Mouse (Mus musculus) C2C12 (cell line): Measurements from ENCODE around the gene Klrb1c. TPM values are rescaled to one million over a fixed set of nuclear protein-coding genes. Genes with fewer than 3 reads are reported as not detected.
A peak's percentile ranks its signal among the peaks of the same experiment; 100 is the strongest.
"Not testable (repeated sequence)": the region's sequence is repeated elsewhere in the genome, so short reads cannot be mapped to it uniquely, and the experiment has no call there.

ENCODE experiments used
- H3K27me3 ChIP-seq: one replicate; pipeline ENCODE4 v1.6.1; 2011; ENCODE audit not compliant: control insufficient read depth, insufficient read depth, insufficient read length
- H3K36me3 ChIP-seq: one replicate; pipeline ENCODE4 v1.6.1; 2011; ENCODE audit not compliant: control insufficient read depth, insufficient read depth
- H3K4me3 ChIP-seq: one replicate; pipeline ENCODE4 v1.5.1; 2011; ENCODE audit warnings: mild to moderate bottlenecking, control low read depth; ENCODE audit not compliant: poor library complexity, insufficient read depth, severe bottlenecking
- H3K79me2 ChIP-seq: one replicate; pipeline ENCODE4 v1.6.1; 2011; ENCODE audit not compliant: control insufficient read depth, insufficient read depth
- H3K79me3 ChIP-seq: one replicate; pipeline ENCODE4 v1.6.1; 2011; ENCODE audit warnings: low read depth, control low read depth
- H3ac ChIP-seq: one replicate; pipeline ENCODE3; 2011; ENCODE audit warnings: low read depth; ENCODE audit not compliant: control insufficient read depth, insufficient read length
- CEBPB ChIP-seq: IDR thresholded peaks from one replicate; pipeline ENCODE4 v1.6.1; 2011; ENCODE audit warnings: low read depth, mild to moderate bottlenecking, control low read depth, moderate library complexity
- CTCF ChIP-seq: IDR thresholded peaks from one replicate; pipeline ENCODE4 v1.5.1; 2011; ENCODE audit not compliant: control insufficient read depth, insufficient read depth, insufficient read length
- FOSL1 ChIP-seq: IDR thresholded peaks from one replicate; pipeline ENCODE4 v1.8.0; 2011; ENCODE audit warnings: mild to moderate bottlenecking, low read length; ENCODE audit not compliant: poor library complexity, insufficient read depth, severe bottlenecking
- MAX ChIP-seq: IDR thresholded peaks from one replicate; pipeline ENCODE4 v1.6.1; 2011; ENCODE audit warnings: mild to moderate bottlenecking, control low read depth
- MYOD1 ChIP-seq: IDR thresholded peaks from one replicate; pipeline ENCODE4 v1.6.1; 2011; ENCODE audit warnings: low read depth; ENCODE audit not compliant: control insufficient read depth, insufficient read length
- MYOG ChIP-seq: IDR thresholded peaks from one replicate; pipeline ENCODE4 v1.6.1; 2011; ENCODE audit not compliant: control insufficient read depth, insufficient read length; ENCODE audit errors: extremely low read depth
- USF1 ChIP-seq: IDR thresholded peaks from one replicate; pipeline ENCODE4 v1.6.1; 2011; ENCODE audit warnings: low read depth, mild to moderate bottlenecking, control low read depth, moderate library complexity
- polyA plus RNA-seq: library from polyadenylated mRNA; unstranded; fragments of >200 nt; fragmentation: generic; extraction: Trizol; gene quantifications from one replicate; pipeline ENCODE4 v1.2.1, GENCODE M21; 2012; ENCODE audit warnings: missing spikeins

Gene Klrb1c
- polyA plus RNA-seq, 1 experiment: not detected

GRCm38 (mm10) chr6:128761144-128761540 lies 27.9 kb downstream of the Klrb1c start:
- H3K36me3 ChIP-seq: no peaks in the 10 kb centered on the region
- TF ChIP-seq FOSL1: no peak
- TF ChIP-seq CTCF: no peak
- TF ChIP-seq MAX: no peak
- TF ChIP-seq USF1: no peak
- no peak for TF ChIP-seq MYOD1
- no peak for TF ChIP-seq MYOG
- no peak for TF ChIP-seq CEBPB
- no peaks in the 10 kb centered on the region for H3K27me3 ChIP-seq
- H3K4me3 ChIP-seq: peak overlapping the region; percentile 55
- H3K79me3 ChIP-seq: no peaks in the 10 kb centered on the region
- H3K79me2 ChIP-seq: no peaks in the 10 kb centered on the region
- no peak overlapping the region for H3ac ChIP-seq

GRCm38 (mm10) chr6:128760416-128761143 lies 28.4 kb downstream of the Klrb1c start:
- TF ChIP-seq CTCF: peak; percentile 44
- Histone ChIP-seq H3K4me3 (peak overlapping the region; percentile 55), H3ac (peak overlapping the region; percentile 68)
- not testable (repeated sequence) for H3K79me3 ChIP-seq, H3K27me3 ChIP-seq, H3K36me3 ChIP-seq, H3K79me2 ChIP-seq

GRCm38 (mm10) chr6:128760016-128760415 lies 29.0 kb downstream of the Klrb1c start:
- Histone ChIP-seq H3K4me3 (peak overlapping the region; percentile 55), H3ac (peak overlapping the region; percentile 66)
- H3K79me2 ChIP-seq, H3K36me3 ChIP-seq, H3K27me3 ChIP-seq, H3K79me3 ChIP-seq: not testable (repeated sequence)

DNA sequence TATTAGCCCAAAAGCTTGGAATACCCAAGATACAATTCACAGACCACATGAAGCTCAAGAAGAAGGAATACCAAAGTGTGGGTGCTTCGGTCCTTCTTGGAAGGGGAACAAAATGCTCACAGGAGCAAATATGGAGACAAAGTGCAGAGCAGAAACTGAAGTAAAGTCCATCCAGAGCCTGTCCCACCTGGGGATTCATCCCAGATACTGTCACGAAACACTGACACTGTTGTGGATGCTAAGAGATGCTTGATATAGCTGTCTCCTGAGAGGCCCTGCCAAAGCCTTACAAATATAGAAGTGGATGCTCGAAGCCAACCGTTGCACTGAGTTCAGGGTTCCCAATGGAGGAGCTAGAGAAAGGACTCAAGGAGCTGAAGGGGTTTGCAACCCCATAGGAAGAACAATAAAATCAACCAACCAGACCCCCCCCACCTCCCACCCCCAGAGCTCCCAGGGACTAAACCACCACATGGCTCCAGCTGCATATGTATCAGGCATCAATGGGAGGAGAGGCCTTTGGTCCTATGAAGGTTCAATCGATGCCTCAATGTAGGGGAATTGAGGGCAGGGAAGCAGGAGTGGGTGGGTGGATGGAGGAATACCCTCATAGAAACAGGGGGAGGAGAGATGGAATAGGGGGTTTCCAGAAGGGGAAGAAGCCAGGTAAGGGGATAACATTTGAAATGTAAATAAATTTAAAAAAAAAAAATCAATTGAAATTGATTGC lies 29.6 kb downstream of the Klrb1c start:
- no peak for TF ChIP-seq USF1
- TF ChIP-seq CEBPB: no peak
- no peak for TF ChIP-seq CTCF
- no peak for TF ChIP-seq MAX
- no peak for TF ChIP-seq FOSL1
- TF ChIP-seq MYOD1: no peak
- no peak for TF ChIP-seq MYOG
- Histone ChIP-seq H3K27me3 (no peaks in the 10 kb centered on the region), H3K79me2 (no peaks in the 10 kb centered on the region), H3K4me3 (no peak overlapping the region), H3K79me3 (no peaks in the 10 kb centered on the region), H3K36me3 (no peaks in the 10 kb centered on the region), H3ac (no peak overlapping the region)

- H3K27me3 ChIP-seq, H3ac ChIP-seq, H3K79me2 ChIP-seq, H3K36me3 ChIP-seq, H3K79me3 ChIP-seq, H3K4me3 ChIP-seq: not testable (repeated sequence)
These were observed 33.6 kb downstream of the Klrb1c start for GRCm38 (mm10) chr6:128755402-128755763.

GRCm38 (mm10) chr6:128754748-128755401 lies 34.1 kb downstream of the Klrb1c start:
- H3K36me3 ChIP-seq, H3ac ChIP-seq, H3K4me3 ChIP-seq, H3K79me2 ChIP-seq, H3K79me3 ChIP-seq, H3K27me3 ChIP-seq: not testable (repeated sequence)

DNA sequence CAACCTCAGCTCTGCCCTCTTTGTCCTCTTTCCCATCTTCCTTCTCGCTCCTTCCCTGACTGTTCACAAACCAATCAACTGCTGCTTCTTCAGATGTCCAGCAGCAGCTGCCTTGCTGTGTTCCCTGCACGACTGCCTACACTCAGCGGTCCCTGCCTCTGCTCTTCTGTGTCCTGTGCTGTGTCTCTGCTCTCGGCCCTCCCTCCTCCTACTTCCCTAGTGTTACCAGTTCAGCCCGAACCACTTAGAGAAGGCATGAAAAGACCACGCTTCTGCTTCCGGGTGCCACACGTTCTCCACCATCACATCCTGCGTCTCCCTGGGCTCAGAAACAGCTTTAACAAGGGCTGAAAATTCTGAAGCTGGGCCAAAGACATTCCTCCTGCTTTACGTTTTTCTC lies 34.8 kb downstream of the Klrb1c start:
- not testable (repeated sequence) for H3K36me3 ChIP-seq, H3K79me2 ChIP-seq, H3K27me3 ChIP-seq, H3K79me3 ChIP-seq, H3ac ChIP-seq, H3K4me3 ChIP-seq

- H3K4me3 ChIP-seq, H3K79me2 ChIP-seq, H3ac ChIP-seq, H3K36me3 ChIP-seq, H3K27me3 ChIP-seq, H3K79me3 ChIP-seq: not testable (repeated sequence)
These were observed 35.3 kb downstream of the Klrb1c start for GRCm38 (mm10) chr6:128753610-128754224.

GRCm38 (mm10) chr6:128747006-128747405 lies 42.0 kb downstream of the Klrb1c start:
- not testable (repeated sequence) for H3K4me3 ChIP-seq, H3ac ChIP-seq, H3K79me2 ChIP-seq, H3K36me3 ChIP-seq, H3K27me3 ChIP-seq, H3K79me3 ChIP-seq
